Mouse (Mus musculus): ENCODE results near the gene Serbp1. TPM values are rescaled to one million over a fixed set of nuclear protein-coding genes. Genes with fewer than 3 reads are reported as not detected.
A peak's percentile ranks its signal among the peaks of the same experiment; 100 is the strongest.

Serbp1 gene
- total RNA-seq, 1 experiment from 2014 or later, result 2,714 TPM

GRCm38 (mm10) chr6:67229922-67230518 lies 8.0 kb upstream of the Serbp1 start:
- no peak for ATAC-seq (replicated peaks; ENCODE audit: low read depth, poor library complexity, severe bottlenecking)

- ATAC-seq (replicated peaks; ENCODE audit: low read depth, poor library complexity, severe bottlenecking), result no peak
Measured at GRCm38 (mm10) chr6:67230950-67231349, 7.0 kb upstream of the Serbp1 start.

- no peak for ATAC-seq (replicated peaks; ENCODE audit: low read depth, poor library complexity, severe bottlenecking)
Measured at GRCm38 (mm10) chr6:67235649-67236048, 2.3 kb upstream of the Serbp1 start.

- ATAC-seq (replicated peaks; ENCODE audit: low read depth, poor library complexity, severe bottlenecking), result no peak
Measured at GRCm38 (mm10) chr6:67236491-67237234, 1.3 kb upstream of the Serbp1 start.

GRCm38 (mm10) chr6:67241263-67241662 lies 3.3 kb downstream of the Serbp1 start:
- ATAC-seq (replicated peaks; ENCODE audit: low read depth, poor library complexity, severe bottlenecking), result no peak

GRCm38 (mm10) chr6:67243765-67244420 lies 5.9 kb downstream of the Serbp1 start:
- ATAC-seq (replicated peaks; ENCODE audit: low read depth, poor library complexity, severe bottlenecking), result no peak

GRCm38 (mm10) chr6:67244451-67244850 lies 6.5 kb downstream of the Serbp1 start:
- no peak for ATAC-seq (replicated peaks; ENCODE audit: low read depth, poor library complexity, severe bottlenecking)

GRCm38 (mm10) chr6:67251095-67251494 lies 13.1 kb downstream of the Serbp1 start:
- ATAC-seq (replicated peaks; ENCODE audit: low read depth, poor library complexity, severe bottlenecking), result no peak

- ATAC-seq (replicated peaks; ENCODE audit: low read depth, poor library complexity, severe bottlenecking), result peak; percentile 12; the same call in 1 of the 2 replicates
Measured at GRCm38 (mm10) chr6:67264935-67265334, 27.0 kb downstream of the Serbp1 start.

- peak; percentile 56 for ATAC-seq (replicated peaks; ENCODE audit: low read depth, poor library complexity, severe bottlenecking)
Measured at GRCm38 (mm10) chr6:67266159-67266657, 28.2 kb downstream of the Serbp1 start.

- ATAC-seq (replicated peaks; ENCODE audit: low read depth, poor library complexity, severe bottlenecking), result peak; percentile 86
Measured at GRCm38 (mm10) chr6:67266664-67267407, 28.9 kb downstream of the Serbp1 start.

GRCm38 (mm10) chr6:67267408-67268244 lies 29.6 kb downstream of the Serbp1 start:
- ATAC-seq (replicated peaks; ENCODE audit: low read depth, poor library complexity, severe bottlenecking), result no peak

- ATAC-seq (replicated peaks; ENCODE audit: low read depth, poor library complexity, severe bottlenecking), result no peak
Measured at GRCm38 (mm10) chr6:67268245-67268612, 30.3 kb downstream of the Serbp1 start.

GRCm38 (mm10) chr6:67268983-67269382 lies 31.0 kb downstream of the Serbp1 start:
- no peak for ATAC-seq (replicated peaks; ENCODE audit: low read depth, poor library complexity, severe bottlenecking)

GRCm38 (mm10) chr6:67269459-67269858 lies 31.5 kb downstream of the Serbp1 start:
- ATAC-seq (replicated peaks; ENCODE audit: low read depth, poor library complexity, severe bottlenecking), result no peak

- no peak for ATAC-seq (replicated peaks; ENCODE audit: low read depth, poor library complexity, severe bottlenecking)
Measured at GRCm38 (mm10) chr6:67277944-67278343, 40.0 kb downstream of the Serbp1 start.

- peak; percentile 43 for ATAC-seq (replicated peaks; ENCODE audit: low read depth, poor library complexity, severe bottlenecking)
Measured at GRCm38 (mm10) chr6:67281614-67282197, 43.7 kb downstream of the Serbp1 start.

- ATAC-seq (replicated peaks; ENCODE audit: low read depth, poor library complexity, severe bottlenecking), result no peak
Measured at GRCm38 (mm10) chr6:67282897-67283296, 44.9 kb downstream of the Serbp1 start.

- ATAC-seq (replicated peaks; ENCODE audit: low read depth, poor library complexity, severe bottlenecking), result no peak
Measured at GRCm38 (mm10) chr6:67292042-67292623, 54.2 kb downstream of the Serbp1 start.
